ENCODE assay signal across 11 mouse cellular contexts in genomic region chr6:49523184-49523583, GRCm38 (mm10).
DNase-seq lines count a peak whose midpoint lies in the region; ATAC-seq and TF ChIP-seq lines count a peak whose summit lies in the region.
"Had no signal": no experiment of that assay in that cellular context is flagged by ENCODE, and none has a peak within 500 bp of the region (broad histone marks: within the 10 kb centered on the region; RNA-seq: fewer than 3 reads in every experiment).

No protein-coding gene starts in this region.

- TF ChIP-seq EP300 in lung, postnatal 0 days (IDR thresholded peaks at IDR 0.05): no peak

- no peaks in the 10 kb centered on the region for H3K4me1 ChIP-seq in lung, postnatal 0 days (ENCODE audit: insufficient read depth, low read depth, low read length)
- H3K4me1 ChIP-seq: lung, embryonic 15.5 days; neural tube, embryonic 12.5 days had no signal

- no peaks in the 10 kb centered on the region for H3K36me3 ChIP-seq in lung, postnatal 0 days (ENCODE audit: insufficient read depth, low read length)
- H3K36me3 ChIP-seq: lung, embryonic 15.5 days; neural tube, embryonic 12.5 days had no signal

- no peaks in the 10 kb centered on the region for H3K9me3 ChIP-seq in lung, postnatal 0 days (ENCODE audit: low read length)
- H3K9me3 ChIP-seq: lung, embryonic 15.5 days; neural tube, embryonic 12.5 days had no signal

- peak; percentile 6 for DNase-seq in heart, postnatal 4 days
- DNase-seq in heart, adult 9 months (ENCODE audit: low spot score in 2 of 2): no peak
- no peak for DNase-seq in lung, postnatal 0 days (ENCODE audit: low spot score)
- DNase-seq in lung, postnatal 4 days: no peak
- peak; percentile 37 for DNase-seq in cerebellum, adult 9-10 months
- peak; percentile 45 for DNase-seq in retina, postnatal 1 day
- no peak for DNase-seq in testis, postnatal 10 days (ENCODE audit: low spot score)
- DNase-seq: gastrocnemius, postnatal 25 days; kidney, postnatal 25 days had no signal

- no peak overlapping the region for H3K27ac ChIP-seq in lung, postnatal 0 days (ENCODE audit: low read length)
- H3K27ac ChIP-seq: lung, embryonic 15.5 days; neural tube, embryonic 12.5 days had no signal

- no peak for ATAC-seq in lung, postnatal 0 days

- WGBS in lung, postnatal 0 days: 21% methylated on average over 1 of the region's 1 CpGs

- no peak overlapping the region for H3K4me2 ChIP-seq in lung, postnatal 0 days (replicated peaks; ENCODE audit: low read depth, low read length)
- H3K4me2 ChIP-seq: lung, embryonic 15.5 days; neural tube, embryonic 12.5 days had no signal

- peak; percentile 27 for TF ChIP-seq CTCF in lung, postnatal 0 days (IDR thresholded peaks at IDR 0.05)

- H3K4me3 ChIP-seq in lung, postnatal 0 days (ENCODE audit: low read depth, low read length): no peak overlapping the region
- H3K4me3 ChIP-seq: lung, embryonic 15.5 days; neural tube, embryonic 12.5 days had no signal

- no peaks in the 10 kb centered on the region for H3K27me3 ChIP-seq in lung, postnatal 0 days (replicated peaks; ENCODE audit: insufficient read depth, low read length)
- H3K27me3 ChIP-seq: lung, embryonic 15.5 days; neural tube, embryonic 12.5 days had no signal

- no peak overlapping the region for H3K9ac ChIP-seq in lung, postnatal 0 days (replicated peaks; ENCODE audit: low read depth)
- H3K9ac ChIP-seq: lung, embryonic 15.5 days; neural tube, embryonic 12.5 days had no signal

Comparison
In these comparisons a context has a peak if more than half of its experiments do, and no peak if none do; other contexts are left out.
1. DNase-seq: peak in heart, postnatal 4 days (single experiment), cerebellum, adult 9-10 months (single experiment) and retina, postnatal 1 day (single experiment); none in heart, adult 9 months (0 of 2), lung, postnatal 0 days (single experiment), lung, postnatal 4 days (0 of 2) and testis, postnatal 10 days (single experiment).